Mouse (Mus musculus) ES-E14 (cell line): ENCODE data around the gene Baiap2. TPM values are rescaled to one million over a fixed set of nuclear protein-coding genes. Genes with fewer than 3 reads are reported as not detected.

Source experiments
- DNase-seq: peaks from one replicate; pipeline ENCODE4 v3.0.0-alpha.2; 2013; ENCODE audit warnings: low read depth, low spot score
- H3K27ac ChIP-seq: 2 replicates; pipeline ENCODE4 v1.5.1; 2012; ENCODE audit warnings: low read depth, mild to moderate bottlenecking, low read length, moderate library complexity, mixed read lengths; ENCODE audit not compliant: poor library complexity, insufficient read depth, severe bottlenecking
- H3K36me3 ChIP-seq: 2 replicates; pipeline ENCODE4 v1.6.1; 2012; ENCODE audit warnings: mild to moderate bottlenecking, low read length, moderate library complexity, mixed read lengths; ENCODE audit not compliant: control insufficient read depth, poor library complexity, insufficient read depth, severe bottlenecking
- H3K4me1 ChIP-seq, 2 experiments: fragments of 150-350 bp in 1 of 2; sonication (generic) in 1 of 2; 2 replicates each; pipeline ENCODE4 v1.6.1; 2012; ENCODE audit warnings: low read length in 2 of 2, mild to moderate bottlenecking in 1 of 2, mixed read lengths in 1 of 2; ENCODE audit not compliant: control insufficient read depth in 2 of 2, insufficient read depth in 2 of 2, poor library complexity in 1 of 2
- H3K4me3 ChIP-seq, 2 experiments: fragments of 150-350 bp in 1 of 2; sonication (generic) in 1 of 2; 2 replicates each; pipeline ENCODE4 v1.5.1; 2012; ENCODE audit warnings: low read length in 2 of 2, low read depth in 1 of 2, mild to moderate bottlenecking in 1 of 2, mixed read lengths in 1 of 2; ENCODE audit not compliant: insufficient read depth in 1 of 2, poor library complexity in 1 of 2, severe bottlenecking in 1 of 2
- H3K9ac ChIP-seq: 2 replicates; pipeline ENCODE4 v1.6.1; 2012; ENCODE audit warnings: low read depth, mild to moderate bottlenecking, low read length, mixed read lengths; ENCODE audit not compliant: poor library complexity, insufficient read depth, severe bottlenecking
- H3K9me3 ChIP-seq: fragments of 150-350 bp; sonication (generic); 2 replicates; pipeline ENCODE4 v1.6.1; 2012; ENCODE audit warnings: low read depth, mild to moderate bottlenecking, low read length; ENCODE audit not compliant: control insufficient read depth, insufficient read depth
- CHD2 ChIP-seq: IDR thresholded peaks from 2 replicates; pipeline ENCODE4 v1.6.1; 2014; ENCODE audit warnings: mild to moderate bottlenecking, low read depth, low read length, inconsistent platforms
- HCFC1 ChIP-seq: IDR thresholded peaks from 2 replicates; pipeline ENCODE4 v1.6.1; 2012; ENCODE audit warnings: low read length, inconsistent platforms, borderline replicate concordance; ENCODE audit not compliant: insufficient read depth
- MAFK ChIP-seq: IDR thresholded peaks from 2 replicates; pipeline ENCODE4 v1.6.1; 2014; ENCODE audit warnings: mild to moderate bottlenecking, low read depth, low read length, inconsistent platforms; ENCODE audit not compliant: insufficient read depth
- ZC3H11A ChIP-seq: IDR thresholded peaks from 2 replicates; pipeline ENCODE4 v1.6.1; 2012; ENCODE audit warnings: low read depth, mild to moderate bottlenecking, inconsistent platforms, low read length, borderline replicate concordance
- ZNF384 ChIP-seq: IDR thresholded peaks from 2 replicates; pipeline ENCODE4 v1.6.1; 2012; ENCODE audit warnings: low read depth, low read length, inconsistent platforms
- in situ Hi-C, 2 experiments: fragments of 600-800 bp; cut with MboI; formaldehyde crosslinking; loops; one replicate each; pipeline ENCODE4 v1.15.1; 2025; ENCODE audit warnings: low sequenced_read_pairs in 2 of 2, inconsistent platforms in 1 of 2; ENCODE audit not compliant: unreplicated experiment in 2 of 2
- total RNA-seq: library from RNA; depleted of rRNA; stranded (reverse); fragments of 300-350 nt; gene quantifications from 2 replicates; pipeline ENCODE4 v1.2.3, GENCODE M21; 2012

Baiap2 gene
- total RNA-seq, 1 experiment: 23.3 TPM

DNA sequence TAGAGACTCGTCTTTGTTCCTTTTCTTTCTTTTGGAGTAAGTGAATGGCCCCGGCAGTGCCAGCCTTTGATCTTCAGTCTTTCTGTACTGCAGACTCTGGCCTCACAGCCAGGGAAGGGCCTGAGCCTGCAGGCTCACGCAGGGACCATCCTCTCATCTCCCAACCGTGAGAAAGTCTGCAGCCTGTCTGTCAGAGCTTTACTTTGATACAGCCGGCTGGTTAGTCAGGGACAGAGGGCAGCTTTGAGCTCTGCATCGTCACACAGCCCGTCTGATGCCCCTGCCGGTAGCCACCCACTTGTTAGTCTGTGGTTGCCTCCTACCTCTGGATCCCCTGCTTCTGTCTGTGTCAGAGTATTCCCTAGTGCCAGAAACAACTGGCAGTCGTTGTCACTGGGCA lies 22.5 kb downstream of the Baiap2 start:
- Histone ChIP-seq H3K36me3 (0 out of 2 replicates have a peak, but pooled peaks cover 5% of the 10 kb centered on the region), H3K9me3 (no peaks in the 10 kb centered on the region)
- TF ChIP-seq ZNF384: no peak
- no peak for TF ChIP-seq HCFC1
- TF ChIP-seq MAFK: no peak
- no peak for TF ChIP-seq ZC3H11A
- no peak for TF ChIP-seq CHD2

GRCm38 (mm10) chr11:119966294-119966693 lies 23.7 kb downstream of the Baiap2 start:
- Histone ChIP-seq H3K9ac (no peak overlapping the region), H3K36me3 (0 out of 2 replicates have a peak, but pooled peaks cover 3% of the 10 kb centered on the region), H3K4me3 (no peak overlapping the region), H3K9me3 (no peaks in the 10 kb centered on the region), H3K27ac (no peak overlapping the region), H3K4me1 (peaks cover 0 to 4% of the 10 kb centered on the region in 2 experiments; a peak in 1 of 4 replicates)
- DNase-seq: no peak
- TF ChIP-seq ZC3H11A (no peak), CHD2 (no peak), HCFC1 (no peak), ZNF384 (no peak), MAFK (no peak)
- in situ Hi-C loops: no loop called here

More for the DNA sequence above, 22.5 kb downstream of the Baiap2 start:
- Histone ChIP-seq H3K4me1 (no peaks in the 10 kb centered on the region), H3K4me3 (no peak overlapping the region), H3K9ac (no peak overlapping the region), H3K27ac (no peak overlapping the region)
- no peak for DNase-seq
- in situ Hi-C loops: no loop called here

DNA sequence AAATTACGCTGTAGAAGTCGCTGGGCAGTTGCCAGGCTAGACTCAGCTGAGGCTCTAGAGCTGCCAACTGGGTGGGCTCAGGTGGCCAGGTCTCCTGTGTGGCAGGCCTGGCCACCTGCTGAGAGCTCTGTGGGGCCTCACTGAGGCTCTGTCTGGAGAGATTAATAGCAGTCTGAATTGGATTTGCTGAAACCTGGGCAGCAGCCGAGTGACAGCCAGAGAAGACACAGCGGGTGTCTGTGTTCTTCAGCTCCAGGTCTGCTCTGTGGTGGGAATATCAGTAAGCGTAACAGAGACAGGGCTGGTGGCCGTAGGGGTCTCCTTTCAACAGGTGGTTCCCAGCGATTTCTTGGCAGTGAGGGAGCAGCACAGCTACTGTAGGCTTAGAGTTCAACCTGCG lies 24.8 kb downstream of the Baiap2 start:
- Histone ChIP-seq H3K9ac (no peak overlapping the region), H3K36me3 (0 out of 2 replicates have a peak, but pooled peaks cover 3% of the 10 kb centered on the region), H3K27ac (no peak overlapping the region), H3K4me3 (no peak overlapping the region), H3K4me1 (peaks cover 0 to 4% of the 10 kb centered on the region in 2 experiments; a peak in 2 of 4 replicates), H3K9me3 (no peaks in the 10 kb centered on the region)
- TF ChIP-seq HCFC1 (no peak), ZC3H11A (no peak), ZNF384 (no peak), MAFK (no peak), CHD2 (no peak)
- DNase-seq: no peak
- in situ Hi-C loops: no loop called here

GRCm38 (mm10) chr11:119967892-119968291 lies 25.3 kb downstream of the Baiap2 start:
- no peak for TF ChIP-seq ZNF384
- TF ChIP-seq MAFK: no peak
- TF ChIP-seq CHD2: no peak
- no peak for TF ChIP-seq HCFC1
- no peak for TF ChIP-seq ZC3H11A
- H3K27ac ChIP-seq: no peak overlapping the region
- H3K4me1 ChIP-seq: peaks cover 0 to 4% of the 10 kb centered on the region in 2 experiments; a peak in 2 of 4 replicates
- in situ Hi-C loops: no loop called here
- DNase-seq: no peak
- no peak overlapping the region for H3K9ac ChIP-seq
- 0 out of 2 replicates have a peak, but pooled peaks cover 3% of the 10 kb centered on the region for H3K36me3 ChIP-seq
- H3K4me3 ChIP-seq: no peak overlapping the region
- H3K9me3 ChIP-seq: no peaks in the 10 kb centered on the region
